Mouse (Mus musculus) heart, embryonic 16.5 days (tissue): ENCODE measurements around the gene Magi2. TPM values are rescaled to one million over a fixed set of nuclear protein-coding genes. Genes with fewer than 3 reads are reported as not detected.

Experiments used
- ATAC-seq: fragments of 200-750 bp; cut with Nextera tagmentation; replicated peaks from 2 replicates; pipeline ENCODE4 v1.8.0; 2017; ENCODE audit warnings: moderate number of reproducible peaks; ENCODE audit not compliant: insufficient read depth, low FRiP score; ENCODE audit errors: extremely low read depth
- H3K27ac ChIP-seq: fragments of 300-500 bp; sonication (generic); 2 replicates; pipeline ENCODE4 v1.5.1; 2014; ENCODE audit warnings: mild to moderate bottlenecking, low read length, control low read depth, moderate library complexity
- H3K27me3 ChIP-seq: fragments of 300-500 bp; sonication (generic); 2 replicates; pipeline ENCODE4 v1.6.1; 2014; ENCODE audit warnings: low read length, mixed read lengths; ENCODE audit not compliant: control insufficient read depth, insufficient read depth
- H3K36me3 ChIP-seq: fragments of 300-500 bp; sonication (generic); 2 replicates; pipeline ENCODE4 v1.6.1; 2014; ENCODE audit not compliant: control insufficient read depth, insufficient read depth
- H3K4me1 ChIP-seq: fragments of 300-500 bp; sonication (generic); 2 replicates; pipeline ENCODE4 v1.6.1; 2014; ENCODE audit warnings: low read length, mixed read lengths; ENCODE audit not compliant: control insufficient read depth, insufficient read depth
- H3K4me2 ChIP-seq: fragments of 300-500 bp; sonication (generic); 2 replicates; pipeline ENCODE4 v1.6.1; 2014; ENCODE audit warnings: low read depth, mild to moderate bottlenecking, control low read depth, low read length
- H3K4me3 ChIP-seq: fragments of 300-500 bp; sonication (generic); 2 replicates; pipeline ENCODE4 v1.5.1; 2014; ENCODE audit warnings: mild to moderate bottlenecking, control low read depth, low read length
- H3K9ac ChIP-seq: fragments of 300-500 bp; sonication (generic); 2 replicates; pipeline ENCODE4 v1.6.1; 2014; ENCODE audit warnings: low read length, control low read depth
- H3K9me3 ChIP-seq: fragments of 300-500 bp; sonication (generic); replicated peaks from 2 replicates; pipeline ENCODE4 v1.6.1; 2016; ENCODE audit warnings: low read length; ENCODE audit not compliant: control insufficient read depth
- WGBS: fragments of 180-500 bp; shearing (Covaris S2); extraction: QIAGEN DNeasy Blood & Tissue Kit; methylation state at CpG from one replicate; pipeline ENCODE4 v1.1.7; 2014; 5-methylcytosine and 5-hydroxymethylcytosine counted together
- polyA plus RNA-seq: library from polyadenylated mRNA; unstranded; fragments of >200 nt; fragmentation: Nextera tagmentation; extraction: Ambion mirVana; gene quantifications from 2 replicates; pipeline ENCODE4 v1.2.1, GENCODE M21; 2015

Magi2 gene
- polyA plus RNA-seq, 1 experiment from 2014 or later: 3.3 TPM

DNA sequence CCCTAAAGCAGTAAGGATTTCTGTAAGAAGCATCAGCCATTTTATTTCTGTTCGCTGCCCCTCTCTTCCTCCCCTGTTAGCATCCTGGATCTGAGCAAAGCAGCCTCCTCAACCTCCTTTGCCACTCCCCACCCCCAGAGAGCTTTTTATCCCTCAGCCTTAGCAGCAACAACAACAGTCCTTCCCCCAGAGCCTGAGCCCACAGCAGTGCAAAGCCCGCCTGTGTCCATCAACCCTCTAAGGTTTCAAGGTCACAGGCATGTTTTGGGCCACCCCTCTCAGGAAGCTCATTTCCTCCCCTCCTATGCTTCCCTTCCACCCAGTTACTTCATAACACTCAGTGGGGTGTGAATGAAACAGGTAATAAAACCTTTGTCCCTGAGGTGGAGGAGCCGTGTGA, 1309.7 kb downstream of the Magi2 start:
- Histone ChIP-seq H3K4me2 (no peak overlapping the region), H3K27me3 (no peaks in the 10 kb centered on the region), H3K4me3 (no peak overlapping the region), H3K9ac (no peak overlapping the region), H3K4me1 (no peaks in the 10 kb centered on the region), H3K9me3 (no peaks in the 10 kb centered on the region), H3K36me3 (no peaks in the 10 kb centered on the region), H3K27ac (no peak overlapping the region)
- WGBS: 79% methylated on average over 3 of the region's 3 CpGs
- ATAC-seq: no peak

DNA sequence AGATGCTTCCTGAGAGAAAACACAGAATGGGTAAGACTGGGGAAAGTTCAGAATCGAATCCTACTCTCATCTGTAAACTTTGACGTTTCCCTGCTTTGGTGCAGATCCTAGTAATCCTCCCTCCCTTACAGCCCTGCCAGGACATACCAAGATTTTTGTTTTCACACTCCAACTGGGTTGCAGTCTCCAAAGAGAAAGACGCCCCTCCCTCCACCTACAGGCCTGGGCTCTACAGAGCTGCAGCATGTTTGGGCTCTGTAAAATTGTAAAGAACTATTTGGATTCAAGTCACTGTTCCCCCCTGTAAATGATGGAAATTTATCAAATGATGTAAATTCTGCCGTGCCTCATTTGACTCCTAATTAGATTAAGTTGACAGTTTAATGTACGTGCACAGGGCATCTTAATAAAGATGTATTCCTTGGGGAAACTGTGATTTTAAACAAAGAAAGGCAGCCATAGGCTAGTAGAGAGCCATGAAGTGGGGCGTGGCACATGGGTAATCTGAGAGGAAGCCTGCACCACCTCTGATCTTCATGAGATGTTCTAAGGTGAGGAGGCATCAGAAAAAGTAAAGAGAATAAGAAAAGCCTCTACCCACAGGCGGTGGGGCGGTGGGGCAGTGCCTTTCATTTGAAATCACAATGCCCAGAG, 1310.7 kb downstream of the Magi2 start:
- Histone ChIP-seq H3K36me3 (no peaks in the 10 kb centered on the region), H3K9me3 (no peaks in the 10 kb centered on the region), H3K4me2 (no peak overlapping the region), H3K4me3 (no peak overlapping the region), H3K4me1 (no peaks in the 10 kb centered on the region), H3K9ac (no peak overlapping the region), H3K27me3 (no peaks in the 10 kb centered on the region), H3K27ac (no peak overlapping the region)
- no peak for ATAC-seq
- 68% methylated on average over 8 of the region's 8 CpGs for WGBS

DNA sequence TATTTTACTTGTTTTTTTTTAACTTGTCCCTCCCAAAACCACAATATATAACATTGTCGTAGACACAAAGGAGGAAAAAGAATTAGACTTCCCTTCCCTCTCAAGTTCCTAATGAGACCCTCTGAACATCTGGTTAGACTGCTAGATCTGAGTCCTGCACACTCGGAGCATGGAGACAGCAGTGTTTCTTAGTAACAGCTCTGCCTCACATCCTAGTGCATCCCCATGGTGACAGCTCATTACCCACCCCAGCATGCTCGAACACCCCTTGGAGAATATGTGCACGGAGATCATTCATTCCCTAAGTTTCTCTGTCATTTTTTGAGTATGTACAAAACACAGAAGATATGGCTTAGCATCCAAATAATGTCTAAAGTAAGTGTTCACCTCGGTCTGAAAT, 1317.5 kb downstream of the Magi2 start:
- 62% methylated on average over 5 of the region's 5 CpGs for WGBS
- H3K9ac ChIP-seq: no peak overlapping the region
- no peaks in the 10 kb centered on the region for H3K27me3 ChIP-seq
- no peak for ATAC-seq
- no peaks in the 10 kb centered on the region for H3K36me3 ChIP-seq
- H3K4me2 ChIP-seq: no peak overlapping the region
- no peaks in the 10 kb centered on the region for H3K9me3 ChIP-seq
- no peaks in the 10 kb centered on the region for H3K4me1 ChIP-seq
- no peak overlapping the region for H3K4me3 ChIP-seq
- no peak overlapping the region for H3K27ac ChIP-seq

DNA sequence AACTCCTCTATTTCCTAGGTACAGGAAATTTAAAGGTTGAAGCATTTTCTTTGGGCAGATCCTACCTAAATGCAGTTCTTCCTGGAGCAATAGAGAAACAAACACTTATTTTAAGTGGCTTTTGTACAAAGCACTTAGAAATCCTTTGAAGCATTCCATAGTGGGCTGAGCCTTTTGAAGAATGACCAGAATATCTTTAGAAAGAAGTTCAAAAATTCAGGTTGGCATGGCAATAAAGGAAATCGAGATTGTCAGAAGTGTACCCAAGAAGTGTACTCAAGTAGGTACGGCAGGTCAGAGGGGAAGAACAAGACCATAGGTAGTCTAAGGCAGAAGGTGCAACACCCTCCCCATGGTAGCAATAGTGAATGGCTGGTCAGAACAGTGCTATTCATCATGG, 1332.5 kb downstream of the Magi2 start:
- Histone ChIP-seq H3K4me1 (no peaks in the 10 kb centered on the region), H3K27ac (no peak overlapping the region), H3K9me3 (no peaks in the 10 kb centered on the region), H3K4me3 (no peak overlapping the region), H3K36me3 (no peaks in the 10 kb centered on the region), H3K27me3 (no peaks in the 10 kb centered on the region), H3K9ac (no peak overlapping the region), H3K4me2 (no peak overlapping the region)
- 67% methylated on average over 2 of the region's 2 CpGs for WGBS
- ATAC-seq: no peak

DNA sequence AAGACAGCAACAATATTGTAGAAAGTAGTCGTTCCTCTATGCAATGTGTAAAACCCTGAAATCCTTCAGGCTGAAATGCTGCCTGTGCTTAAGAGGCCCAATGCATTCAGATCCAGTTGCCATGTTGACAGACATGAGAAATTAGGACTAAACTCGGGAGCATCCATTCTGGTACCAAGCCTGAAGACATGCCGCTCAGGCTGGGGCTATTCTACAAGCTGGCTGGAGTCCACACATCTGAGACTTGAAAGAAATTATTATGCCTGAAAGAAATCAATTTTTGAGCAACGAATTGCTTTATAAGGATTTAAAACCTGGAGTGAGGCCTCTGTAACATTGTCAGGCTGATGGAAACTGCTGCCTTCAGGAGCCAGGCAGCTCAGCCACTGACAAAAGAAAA, 1333.0 kb downstream of the Magi2 start:
- H3K27ac ChIP-seq: no peak overlapping the region

DNA sequence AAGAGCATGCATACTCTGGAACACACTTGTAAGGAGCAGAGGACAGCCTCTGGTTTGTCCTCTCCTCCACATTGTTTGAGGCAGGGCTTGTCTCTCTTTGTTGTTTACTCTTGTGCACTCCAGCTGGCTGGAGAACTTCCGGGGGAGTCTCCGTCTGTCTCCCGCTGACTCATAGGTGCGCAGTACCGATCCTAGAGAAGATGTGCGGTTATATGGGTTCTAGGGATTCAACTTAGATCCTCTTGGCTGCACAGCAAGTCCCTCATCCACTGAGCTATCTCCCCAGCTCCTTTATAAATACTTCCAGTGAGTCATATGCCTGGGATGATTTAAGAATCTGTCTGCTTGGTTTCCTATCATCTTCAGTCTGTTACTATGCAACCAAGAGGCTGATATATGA, 1341.6 kb downstream of the Magi2 start:
- Histone ChIP-seq H3K4me3 (no peak overlapping the region), H3K27me3 (no peaks in the 10 kb centered on the region), H3K9ac (no peak overlapping the region), H3K36me3 (no peaks in the 10 kb centered on the region), H3K27ac (no peak overlapping the region), H3K4me1 (no peaks in the 10 kb centered on the region), H3K4me2 (no peak overlapping the region), H3K9me3 (no peaks in the 10 kb centered on the region)
- no peak for ATAC-seq
- WGBS: 79% methylated on average over 6 of the region's 6 CpGs

More for the DNA sequence above, 1333.0 kb downstream of the Magi2 start:
- ATAC-seq: no peak
- Histone ChIP-seq H3K9ac (no peak overlapping the region), H3K4me1 (no peaks in the 10 kb centered on the region), H3K27me3 (no peaks in the 10 kb centered on the region), H3K36me3 (no peaks in the 10 kb centered on the region), H3K4me2 (no peak overlapping the region), H3K9me3 (no peaks in the 10 kb centered on the region), H3K4me3 (no peak overlapping the region)
- 76% methylated on average over 4 of the region's 4 CpGs for WGBS

DNA sequence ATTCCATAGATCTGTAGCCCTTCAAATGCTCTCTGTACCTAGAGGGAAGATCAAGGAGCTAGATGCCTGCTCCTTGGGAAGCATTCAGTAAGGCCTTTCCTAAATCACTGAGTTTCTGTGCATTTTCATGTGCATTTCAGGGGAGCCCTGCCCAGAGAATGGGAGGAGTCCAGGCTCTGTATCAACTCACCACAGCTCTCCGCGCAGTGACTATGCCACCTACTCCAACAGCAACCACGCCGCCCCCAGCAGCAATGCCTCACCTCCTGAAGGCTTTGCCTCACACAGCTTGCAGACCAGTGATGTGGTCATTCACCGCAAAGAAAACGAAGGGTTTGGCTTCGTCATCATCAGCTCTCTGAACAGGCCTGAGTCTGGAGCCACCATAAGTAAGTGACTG, 1342.1 kb downstream of the Magi2 start:
- 91% methylated on average over 7 of the region's 7 CpGs for WGBS
- no peak overlapping the region for H3K4me3 ChIP-seq
- no peak overlapping the region for H3K4me2 ChIP-seq
- H3K27ac ChIP-seq: no peak overlapping the region
- no peak overlapping the region for H3K9ac ChIP-seq
- no peaks in the 10 kb centered on the region for H3K9me3 ChIP-seq
- H3K36me3 ChIP-seq: no peaks in the 10 kb centered on the region
- H3K4me1 ChIP-seq: no peaks in the 10 kb centered on the region
- ATAC-seq: no peak
- no peaks in the 10 kb centered on the region for H3K27me3 ChIP-seq

DNA sequence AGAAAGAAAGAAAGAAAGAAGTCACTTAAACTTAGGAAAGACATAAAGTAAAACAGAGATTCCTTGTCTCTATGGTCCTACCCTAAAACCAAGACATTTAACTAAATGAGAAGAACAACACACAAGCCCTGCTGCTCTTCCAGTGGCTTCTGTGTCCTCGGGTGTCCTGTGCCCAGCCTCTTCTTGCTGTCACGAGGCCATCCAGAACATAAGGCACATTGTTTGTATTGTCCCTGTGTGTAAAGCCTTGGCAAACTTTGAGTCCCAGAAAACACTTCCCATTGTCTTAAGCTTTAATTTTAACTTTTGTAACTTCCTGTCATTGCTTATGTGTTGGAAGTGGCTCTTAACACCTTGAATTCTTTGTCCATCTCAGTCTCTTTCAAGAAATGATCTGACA, 1348.0 kb downstream of the Magi2 start:
- Histone ChIP-seq H3K4me3 (no peak overlapping the region), H3K4me2 (no peak overlapping the region), H3K27ac (no peak overlapping the region), H3K4me1 (no peaks in the 10 kb centered on the region), H3K36me3 (no peaks in the 10 kb centered on the region), H3K9ac (no peak overlapping the region), H3K9me3 (no peaks in the 10 kb centered on the region), H3K27me3 (no peaks in the 10 kb centered on the region)
- 40% methylated on average over 2 of the region's 2 CpGs for WGBS
- no peak for ATAC-seq

DNA sequence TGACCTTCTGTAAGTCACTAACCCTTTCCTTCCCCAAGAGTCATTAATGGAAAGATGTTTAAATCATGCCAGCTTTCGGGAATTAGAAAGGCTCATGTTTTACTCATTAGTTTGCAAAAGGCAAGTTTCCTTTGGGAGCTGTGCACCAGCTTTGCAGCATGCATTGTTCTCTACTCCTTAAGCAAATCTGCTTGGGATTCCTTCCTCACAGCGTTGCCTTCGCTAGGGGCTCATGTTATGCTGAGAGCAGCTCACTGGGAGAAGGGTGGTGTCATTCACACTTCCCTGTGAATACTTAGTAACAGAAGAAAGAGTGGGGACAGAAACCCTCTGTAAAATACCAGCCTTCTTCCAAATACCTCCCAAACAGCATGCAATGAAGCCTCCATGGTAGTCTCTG, 1349.0 kb downstream of the Magi2 start:
- no peaks in the 10 kb centered on the region for H3K9me3 ChIP-seq
- H3K4me2 ChIP-seq: no peak overlapping the region
- no peak for ATAC-seq
- WGBS: 47% methylated on average over 3 of the region's 3 CpGs
- no peaks in the 10 kb centered on the region for H3K4me1 ChIP-seq
- no peak overlapping the region for H3K9ac ChIP-seq
- no peak overlapping the region for H3K27ac ChIP-seq
- H3K4me3 ChIP-seq: no peak overlapping the region
- H3K27me3 ChIP-seq: no peaks in the 10 kb centered on the region
- no peaks in the 10 kb centered on the region for H3K36me3 ChIP-seq
